Mouse (Mus musculus) lung, postnatal 0 days (tissue): ENCODE measurements around the gene Gtf2h4. TPM values are rescaled to one million over a fixed set of nuclear protein-coding genes. Genes with fewer than 3 reads are reported as not detected.

Source experiments
- ATAC-seq: fragments of 200-750 bp; cut with Nextera tagmentation; 2 replicates; pipeline ENCODE4 v1.8.0; 2017; ENCODE audit warnings: moderate library complexity
- DNase-seq: peaks from one replicate; pipeline ENCODE4 v3.0.0-alpha.2; 2016; ENCODE audit warnings: low spot score
- H3K27ac ChIP-seq: fragments of 300-500 bp; sonication (generic); 2 replicates; pipeline ENCODE4 v1.5.1; 2014; ENCODE audit warnings: antibody characterized with exemption, mild to moderate bottlenecking, low read length, mixed read lengths
- H3K27me3 ChIP-seq: fragments of 300-500 bp; sonication (generic); replicated peaks from 2 replicates; pipeline ENCODE4 v1.6.1; 2014; ENCODE audit warnings: low read length, mixed read lengths; ENCODE audit not compliant: insufficient read depth
- H3K36me3 ChIP-seq: fragments of 300-500 bp; sonication (generic); 2 replicates; pipeline ENCODE4 v1.6.1; 2014; ENCODE audit warnings: low read length, mixed read lengths; ENCODE audit not compliant: insufficient read depth
- H3K4me1 ChIP-seq: fragments of 300-500 bp; sonication (generic); 2 replicates; pipeline ENCODE4 v1.6.1; 2014; ENCODE audit warnings: antibody characterized with exemption, low read depth, low read length, mixed read lengths; ENCODE audit not compliant: insufficient read depth
- H3K4me2 ChIP-seq: fragments of 300-500 bp; sonication (generic); replicated peaks from 2 replicates; pipeline ENCODE4 v1.6.1; 2014; ENCODE audit warnings: low read depth, mild to moderate bottlenecking, low read length, moderate library complexity, mixed read lengths
- H3K4me3 ChIP-seq: fragments of 300-500 bp; sonication (generic); 2 replicates; pipeline ENCODE4 v1.5.1; 2014; ENCODE audit warnings: low read depth, low read length
- H3K9ac ChIP-seq: fragments of 300-500 bp; sonication (generic); replicated peaks from 2 replicates; pipeline ENCODE4 v1.6.1; 2014; ENCODE audit warnings: low read depth, mild to moderate bottlenecking
- H3K9me3 ChIP-seq: fragments of 300-500 bp; sonication (generic); 2 replicates; pipeline ENCODE4 v1.6.1; 2016; ENCODE audit warnings: low read length, mixed read lengths
- CTCF ChIP-seq: IDR thresholded peaks from 2 replicates; pipeline ENCODE4 v1.5.1; 2016; ENCODE audit warnings: antibody characterized with exemption, mild to moderate bottlenecking
- EP300 ChIP-seq: IDR thresholded peaks from 2 replicates; pipeline ENCODE4 v1.6.1; 2016; ENCODE audit warnings: antibody characterized with exemption, mild to moderate bottlenecking, control low read depth
- WGBS: fragments of 180-500 bp; shearing (Covaris S2); extraction: QIAGEN DNeasy Blood & Tissue Kit; methylation state at CpG from one replicate; pipeline ENCODE4 v1.1.7; 2014; 5-methylcytosine and 5-hydroxymethylcytosine counted together
- polyA plus RNA-seq: library from polyadenylated mRNA; unstranded; fragments of >200 nt; fragmentation: Nextera tagmentation; extraction: Ambion mirVana; gene quantifications from 2 replicates; pipeline ENCODE4 v1.2.1, GENCODE M21; 2015

The Gtf2h4 gene
- polyA plus RNA-seq, 1 experiment from 2014 or later = 21.4 TPM

DNA sequence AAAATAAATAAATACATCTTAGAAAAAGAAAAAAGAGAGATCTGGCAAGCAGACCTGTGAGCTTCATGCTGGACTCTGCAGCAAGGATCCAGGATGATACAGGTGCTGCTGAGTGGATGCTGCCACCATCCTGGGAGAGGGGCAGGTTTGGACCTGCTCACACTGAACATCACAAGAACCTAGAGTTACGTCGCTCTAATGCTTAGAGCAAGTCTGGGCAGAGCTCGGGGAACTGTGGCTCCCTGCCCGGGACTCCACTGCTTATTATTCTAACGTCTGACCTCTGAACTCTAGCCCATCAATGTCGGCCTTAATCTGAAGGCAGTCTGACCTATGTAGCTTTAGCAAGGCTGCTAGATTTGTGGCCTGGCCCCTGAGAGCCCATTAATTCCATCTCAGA lies 7.1 kb upstream of the Gtf2h4 start:
- Histone ChIP-seq H3K27me3 (no peaks in the 10 kb centered on the region), H3K9ac (no peak overlapping the region), H3K9me3 (no peaks in the 10 kb centered on the region), H3K4me1 (no peaks in the 10 kb centered on the region), H3K36me3 (0 out of 2 replicates have a peak, but pooled peaks cover 12% of the 10 kb centered on the region), H3K4me3 (no peak overlapping the region), H3K27ac (no peak overlapping the region), H3K4me2 (no peak overlapping the region)
- no peak for ATAC-seq
- no peak for DNase-seq
- TF ChIP-seq CTCF = no peak
- no peak for TF ChIP-seq EP300
- WGBS = 22% methylated on average over 6 of the region's 6 CpGs

DNA sequence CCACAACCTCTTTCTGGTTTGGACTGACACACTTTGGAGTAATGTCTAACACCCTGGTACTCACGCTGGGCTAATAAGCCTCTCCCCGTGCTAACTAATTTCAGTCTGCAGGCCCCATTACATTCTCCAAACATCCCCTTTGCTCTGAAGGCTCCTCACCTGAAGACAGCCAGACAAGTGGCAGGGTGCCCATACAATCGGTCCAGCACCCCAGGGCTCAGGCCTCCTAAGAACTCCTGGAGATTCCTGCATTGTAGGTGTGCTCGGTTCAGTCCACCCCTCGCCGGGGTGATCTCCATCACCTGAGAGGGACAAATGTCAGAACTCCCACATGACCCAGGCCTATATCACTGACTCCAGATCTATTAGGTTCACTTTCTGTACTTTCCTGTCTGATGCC lies 1.0 kb downstream of the Gtf2h4 start:
- Histone ChIP-seq H3K4me2 (no peak overlapping the region), H3K27ac (no peak overlapping the region), H3K36me3 (no peaks in the 10 kb centered on the region), H3K9me3 (no peaks in the 10 kb centered on the region), H3K4me1 (0 out of 2 replicates have a peak, but pooled peaks cover 6% of the 10 kb centered on the region), H3K9ac (no peak overlapping the region), H3K4me3 (no peak overlapping the region), H3K27me3 (no peaks in the 10 kb centered on the region)
- WGBS = 79% methylated on average over 6 of the region's 6 CpGs
- no peak for DNase-seq
- TF ChIP-seq CTCF = no peak
- ATAC-seq = no peak

DNA sequence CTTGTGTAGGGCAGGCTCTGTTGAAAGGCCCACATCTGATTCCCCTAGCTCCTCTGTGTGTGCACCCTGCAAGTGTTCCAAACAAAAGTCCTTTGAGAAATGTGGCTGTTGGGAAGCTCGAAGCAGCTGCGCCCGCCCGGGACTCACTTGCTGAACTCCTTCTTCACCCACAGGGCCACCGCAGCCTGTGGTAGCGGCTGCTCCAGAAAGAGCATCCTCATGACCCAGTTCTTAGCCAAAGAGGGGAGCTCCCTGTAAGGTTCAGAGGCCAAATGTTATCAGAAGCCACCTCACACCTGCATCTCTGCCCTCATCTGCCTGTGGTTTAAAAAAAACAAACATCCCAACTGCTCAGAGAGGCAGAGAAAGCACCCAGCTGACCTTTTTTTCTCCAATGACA lies 1.7 kb downstream of the Gtf2h4 start:
- Histone ChIP-seq H3K9ac (no peak overlapping the region), H3K4me3 (no peak overlapping the region), H3K4me2 (no peak overlapping the region), H3K4me1 (peaks cover 8% of the 10 kb centered on the region; the same call in 1 of the 2 replicates), H3K36me3 (no peaks in the 10 kb centered on the region), H3K9me3 (no peaks in the 10 kb centered on the region), H3K27ac (no peak overlapping the region), H3K27me3 (no peaks in the 10 kb centered on the region)
- no peak for TF ChIP-seq EP300
- no peak for TF ChIP-seq CTCF
- DNase-seq = no peak
- ATAC-seq = no peak
- 71% methylated on average over 6 of the region's 6 CpGs for WGBS

GRCm38 (mm10) chr17:35669731-35670130 lies 3.8 kb downstream of the Gtf2h4 start:
- H3K4me2 ChIP-seq = no peak overlapping the region
- 86% methylated on average over 9 of the region's 9 CpGs for WGBS
- H3K4me3 ChIP-seq = no peak overlapping the region
- H3K9me3 ChIP-seq = no peaks in the 10 kb centered on the region
- DNase-seq = no peak
- no peak for ATAC-seq
- peaks cover 10% of the 10 kb centered on the region; the same call in 1 of the 2 replicates for H3K4me1 ChIP-seq
- H3K36me3 ChIP-seq = no peaks in the 10 kb centered on the region
- TF ChIP-seq EP300 (no peak), CTCF (no peak)
- no peaks in the 10 kb centered on the region for H3K27me3 ChIP-seq
- no peak overlapping the region for H3K9ac ChIP-seq
- no peak overlapping the region for H3K27ac ChIP-seq

- 3% methylated on average over 61 of the region's 61 CpGs for WGBS
- DNase-seq = peak; percentile 96
- Histone ChIP-seq H3K4me3 (peak within 1 kb of the TSS; percentile 65), H3K36me3 (0 out of 2 replicates have a peak, but pooled peaks cover 5% of the 10 kb centered on the region), H3K27ac (peak within 1 kb of the TSS; percentile 82), H3K4me1 (peaks cover 4% of the 10 kb centered on the region; the same call in 1 of the 2 replicates), H3K9me3 (no peaks in the 10 kb centered on the region), H3K4me2 (peak within 1 kb of the TSS; percentile 94), H3K9ac (peak within 1 kb of the TSS; percentile 68), H3K27me3 (no peaks in the 10 kb centered on the region)
- peak; percentile 88 for ATAC-seq
- TF ChIP-seq CTCF (peak; percentile 22; the same call in 1 of the 2 replicates), EP300 (no peak)
Measured at GRCm38 (mm10) chr17:35667334-35668065, 6.0 kb downstream of the Gtf2h4 start, which contains the start of gene Vars2. Gene Vars2 (minus strand): TSS chr17:35667592.

DNA sequence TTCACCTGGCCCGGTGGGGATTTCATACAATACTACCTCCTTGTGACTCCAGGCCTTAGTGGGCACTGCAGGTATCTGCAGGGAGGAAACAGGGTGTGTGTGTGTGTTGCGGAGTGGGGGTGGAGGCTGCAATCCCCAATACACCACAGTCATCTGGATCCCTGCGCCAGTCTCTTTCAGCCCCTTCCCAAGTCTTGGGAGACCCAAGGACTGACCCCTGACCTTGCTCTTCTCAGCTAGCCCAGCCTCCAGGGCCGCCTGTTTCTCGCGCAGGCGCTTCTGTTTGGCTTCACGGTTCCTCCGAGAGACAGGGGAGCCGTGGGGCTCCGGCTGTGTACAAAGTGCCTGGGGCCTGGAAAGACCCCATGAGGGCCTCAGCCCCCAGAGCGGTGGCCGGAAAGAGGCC lies 6.7 kb downstream of the Gtf2h4 start:
- DNase-seq = peak; percentile 31
- WGBS = 2% methylated on average over 13 of the region's 13 CpGs
- Histone ChIP-seq H3K36me3 (peaks cover 6% of the 10 kb centered on the region; the same call in 1 of the 2 replicates), H3K27ac (peak overlapping the region; percentile 82), H3K4me3 (peak overlapping the region; percentile 65), H3K9ac (peak overlapping the region; percentile 68), H3K9me3 (no peaks in the 10 kb centered on the region), H3K4me1 (peaks cover 4% of the 10 kb centered on the region; the same call in 1 of the 2 replicates), H3K27me3 (no peaks in the 10 kb centered on the region), H3K4me2 (peak overlapping the region; percentile 94)
- ATAC-seq = peak; percentile 13
- TF ChIP-seq EP300 (no peak), CTCF (no peak)
